Mouse (Mus musculus): Measurements from ENCODE around the gene Dst.

The Dst gene

GRCm38 (mm10) chr1:33908191-33908962, at the start of gene Dst:
Gene Dst, plus strand, starts transcription at chr1:33908225.
- no peak for DNase-seq (ENCODE audit: low spot score in 2 of 2)

- DNase-seq (ENCODE audit: low spot score in 2 of 2) = no peak
Observed at GRCm38 (mm10) chr1:33869031-33869430, 39.0 kb upstream of the Dst start.

GRCm38 (mm10) chr1:33869437-33869836, 38.6 kb upstream of the Dst start:
- no peak for DNase-seq (ENCODE audit: low spot score in 2 of 2)

- DNase-seq (ENCODE audit: low spot score in 2 of 2) = no peak
Observed at GRCm38 (mm10) chr1:33873561-33873960, 34.5 kb upstream of the Dst start.

GRCm38 (mm10) chr1:33875691-33876090, 32.3 kb upstream of the Dst start:
- no peak for DNase-seq (ENCODE audit: low spot score in 2 of 2)

- no peak for DNase-seq (ENCODE audit: low spot score in 2 of 2)
Observed at GRCm38 (mm10) chr1:33876416-33876815, 31.6 kb upstream of the Dst start.

- DNase-seq (ENCODE audit: low spot score in 2 of 2) = no peak
Observed at GRCm38 (mm10) chr1:33878170-33878569, 29.9 kb upstream of the Dst start.

GRCm38 (mm10) chr1:33883102-33883839, 24.8 kb upstream of the Dst start:
- DNase-seq (ENCODE audit: low spot score in 2 of 2) = peak in 1 of 2 experiments; percentile 27

GRCm38 (mm10) chr1:33892784-33893183, 15.2 kb upstream of the Dst start:
- DNase-seq (ENCODE audit: low spot score in 2 of 2) = peak in 1 of 2 experiments; percentile 26

GRCm38 (mm10) chr1:33896116-33896515, 11.9 kb upstream of the Dst start:
- DNase-seq (ENCODE audit: low spot score in 2 of 2) = no peak

GRCm38 (mm10) chr1:33896666-33897065, 11.4 kb upstream of the Dst start:
- DNase-seq (ENCODE audit: low spot score in 2 of 2) = no peak

GRCm38 (mm10) chr1:33897426-33897825, 10.6 kb upstream of the Dst start:
- DNase-seq (ENCODE audit: low spot score in 2 of 2) = no peak

- DNase-seq (ENCODE audit: low spot score in 2 of 2) = no peak
Observed at GRCm38 (mm10) chr1:33898373-33898772, 9.7 kb upstream of the Dst start.

GRCm38 (mm10) chr1:33900175-33900574, 7.8 kb upstream of the Dst start:
- DNase-seq (ENCODE audit: low spot score in 2 of 2) = no peak

- DNase-seq (ENCODE audit: low spot score in 2 of 2) = no peak
Observed at GRCm38 (mm10) chr1:33903587-33903986, 4.4 kb upstream of the Dst start.

GRCm38 (mm10) chr1:33906216-33906615, 1.8 kb upstream of the Dst start:
- no peak for DNase-seq (ENCODE audit: low spot score in 2 of 2)

GRCm38 (mm10) chr1:33906927-33907326, 1.1 kb upstream of the Dst start:
- DNase-seq (ENCODE audit: low spot score in 2 of 2) = peak in 1 of 2 experiments; percentile 15

GRCm38 (mm10) chr1:33907421-33908190, 419 bp upstream of the Dst start, which contains the start of gene Bend6:
Gene Bend6, minus strand, starts transcription at chr1:33907816.
- DNase-seq (ENCODE audit: low spot score in 2 of 2) = peak; percentile 57 to 59

- no peak for DNase-seq (ENCODE audit: low spot score in 2 of 2)
Observed at GRCm38 (mm10) chr1:33911589-33911988, 3.6 kb downstream of the Dst start.

- no peak for DNase-seq (ENCODE audit: low spot score in 2 of 2)
Observed at GRCm38 (mm10) chr1:33916554-33916953, 8.5 kb downstream of the Dst start.

GRCm38 (mm10) chr1:33922975-33923374, 14.9 kb downstream of the Dst start:
- DNase-seq (ENCODE audit: low spot score in 2 of 2) = no peak

GRCm38 (mm10) chr1:33925283-33925682, 17.3 kb downstream of the Dst start:
- no peak for DNase-seq (ENCODE audit: low spot score in 2 of 2)
